Mouse (Mus musculus) megakaryocyte, embryonic 14.5 days (primary cell): ENCODE results near the gene Slc1a7.

ENCODE experiments used
- FLI1 ChIP-seq: IDR thresholded peaks from 2 replicates; pipeline ENCODE4 v1.6.1; 2012; ENCODE audit warnings: low read length, inconsistent platforms, mixed read lengths
- GATA1 ChIP-seq: IDR thresholded peaks from 3 replicates; pipeline ENCODE4 v1.6.1; 2012; ENCODE audit warnings: mixed read lengths, low read length, inconsistent platforms, borderline replicate concordance

DNA sequence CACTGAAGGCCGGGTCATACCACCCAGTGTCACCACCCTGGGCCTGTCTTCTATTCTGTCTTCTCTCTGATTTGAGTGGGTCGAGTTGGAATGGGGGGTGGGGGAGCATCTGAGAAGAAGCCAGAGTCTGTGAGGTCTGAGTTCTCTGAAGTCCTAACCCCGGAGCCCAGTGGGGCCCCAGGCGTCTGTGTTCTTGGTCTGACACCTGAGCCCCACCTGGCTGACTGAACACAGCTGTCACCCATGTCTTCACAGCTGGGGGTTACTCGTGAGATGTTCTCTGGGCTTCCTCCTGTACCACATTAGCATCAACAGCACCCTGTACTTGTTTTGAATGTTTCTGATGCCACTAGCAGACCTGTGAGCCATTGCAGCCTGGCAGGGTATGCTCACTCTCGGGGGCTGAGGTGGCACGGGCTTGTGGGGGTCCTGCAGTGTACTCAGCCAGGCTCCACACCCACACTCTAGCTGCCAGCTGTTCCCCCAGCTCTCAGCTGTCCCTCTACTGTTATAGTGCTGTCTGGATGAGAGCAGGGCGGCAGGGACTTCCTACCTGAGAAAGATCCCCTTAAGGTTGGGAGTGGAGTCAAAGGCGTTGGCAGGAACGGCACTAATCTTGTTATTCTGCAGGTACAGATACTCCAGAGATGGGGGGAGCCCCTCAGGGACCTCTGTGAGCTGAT, 50.2 kb downstream of the Slc1a7 start:
- TF ChIP-seq FLI1 (no peak), GATA1 (no peak)
